Mouse (Mus musculus) hindbrain, embryonic 10.5 days (tissue): ENCODE data around the gene Dph1. TPM values are rescaled to one million over a fixed set of nuclear protein-coding genes. Genes with fewer than 3 reads are reported as not detected.
A peak's percentile ranks its signal among the peaks of the same experiment; 100 is the strongest.

Source experiments
- DNase-seq: peaks from one replicate; pipeline ENCODE4 v3.0.0-alpha.2; 2017; ENCODE audit warnings: low spot score
- H3K27ac ChIP-seq: fragments of 300-500 bp; sonication (generic); 2 replicates; pipeline ENCODE4 v1.5.1; 2016; ENCODE audit warnings: mild to moderate bottlenecking, moderate library complexity
- H3K27me3 ChIP-seq: fragments of 300-500 bp; sonication (generic); 2 replicates; pipeline ENCODE4 v1.6.1; 2016; ENCODE audit warnings: mild to moderate bottlenecking; ENCODE audit not compliant: poor library complexity, insufficient read depth, severe bottlenecking
- H3K36me3 ChIP-seq: fragments of 300-500 bp; sonication (generic); 2 replicates; pipeline ENCODE4 v1.6.1; 2016; ENCODE audit warnings: mild to moderate bottlenecking, moderate library complexity
- H3K4me1 ChIP-seq: fragments of 300-500 bp; sonication (generic); replicated peaks from 2 replicates; pipeline ENCODE4 v1.6.1; 2016; ENCODE audit warnings: mild to moderate bottlenecking
- H3K4me3 ChIP-seq: fragments of 300-500 bp; sonication (generic); 2 replicates; pipeline ENCODE4 v1.5.1; 2016; ENCODE audit warnings: mild to moderate bottlenecking, moderate library complexity
- H3K9me3 ChIP-seq: fragments of 300-500 bp; sonication (generic); 2 replicates; pipeline ENCODE4 v1.6.1; 2016; ENCODE audit warnings: mild to moderate bottlenecking, moderate library complexity
- WGBS: fragments of 180-500 bp; shearing (Covaris S2); methylation state at CpG from one replicate; pipeline ENCODE4 v1.1.7; 2016; 5-methylcytosine and 5-hydroxymethylcytosine counted together
- polyA plus RNA-seq: library from polyadenylated mRNA; unstranded; fragments of >200 nt; fragmentation: Nextera tagmentation; extraction: Ambion mirVana; gene quantifications from 2 replicates; pipeline ENCODE4 v1.2.1, GENCODE M21; 2016

Dph1 gene
- polyA plus RNA-seq, 1 experiment from 2014 or later: 23.2 TPM

DNA sequence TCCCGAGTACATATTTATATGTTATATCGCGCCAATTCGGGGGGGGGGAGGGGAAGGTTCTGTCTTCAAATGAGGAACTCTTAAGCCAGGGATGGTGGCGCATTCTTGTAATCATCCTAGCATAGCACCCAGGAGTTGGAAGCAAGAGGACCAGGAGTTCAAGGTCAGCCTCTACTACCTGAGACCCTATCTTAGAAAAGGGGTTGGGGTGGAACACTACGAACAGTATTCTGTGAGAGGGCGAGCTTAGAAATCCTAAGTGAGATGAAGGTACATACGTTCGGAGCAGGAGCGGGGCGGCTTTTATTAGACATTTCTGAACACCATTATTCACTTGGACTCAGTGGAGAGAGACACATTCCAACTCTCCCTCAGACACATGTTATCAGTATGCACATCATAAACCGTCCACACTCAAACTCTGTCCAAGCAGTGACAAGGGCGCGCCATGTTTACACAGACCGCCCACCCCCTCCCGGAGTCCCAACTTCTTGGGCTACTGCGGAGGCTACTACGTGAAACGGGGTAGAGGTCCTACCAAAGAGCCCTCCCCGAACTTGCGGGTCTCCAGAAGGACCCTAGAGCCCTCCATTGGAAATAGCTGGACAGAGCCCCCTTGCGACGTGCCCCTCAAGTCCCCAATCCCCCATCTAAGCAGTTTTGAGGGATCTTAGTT lies 21.5 kb downstream of the Dph1 start, which contains the start of gene Hic1:
Gene Hic1 (minus strand): TSS at position 115 of the 676 bp plus-strand sequence.
- Histone ChIP-seq H3K4me3 (peak within 1 kb of the TSS; percentile 57), H3K27ac (peak within 1 kb of the TSS; percentile 76), H3K4me1 (peaks cover 92% of the 10 kb centered on the region), H3K9me3 (no peaks in the 10 kb centered on the region), H3K27me3 (peaks cover 93% of the 10 kb centered on the region), H3K36me3 (no peaks in the 10 kb centered on the region)
- DNase-seq: no peak
- 8% methylated on average over 23 of the region's 23 CpGs for WGBS

- Histone ChIP-seq H3K4me3 (peak overlapping the region; percentile 57), H3K4me1 (peaks cover 86% of the 10 kb centered on the region), H3K27ac (peak overlapping the region; percentile 76), H3K9me3 (no peaks in the 10 kb centered on the region), H3K27me3 (peaks cover 96% of the 10 kb centered on the region), H3K36me3 (peaks cover 5% of the 10 kb centered on the region; the same call in 1 of the 2 replicates)
- DNase-seq: peak; percentile 84
- WGBS: under 1% methylated on average over 83 of the region's 83 CpGs
Observed at GRCm38 (mm10) chr11:75168590-75169361, 22.3 kb downstream of the Dph1 start.

- no peak for DNase-seq
- H3K9me3 ChIP-seq: no peaks in the 10 kb centered on the region
- peaks cover 13% of the 10 kb centered on the region for H3K36me3 ChIP-seq
- WGBS: 2% methylated on average over 58 of the region's 63 CpGs
- H3K27ac ChIP-seq: peak overlapping the region; percentile 76
- peak overlapping the region; percentile 57 for H3K4me3 ChIP-seq
- H3K27me3 ChIP-seq: peaks cover 100% of the 10 kb centered on the region
- peaks cover 81% of the 10 kb centered on the region for H3K4me1 ChIP-seq
Observed at GRCm38 (mm10) chr11:75167643-75168589, 23.1 kb downstream of the Dph1 start.

DNA sequence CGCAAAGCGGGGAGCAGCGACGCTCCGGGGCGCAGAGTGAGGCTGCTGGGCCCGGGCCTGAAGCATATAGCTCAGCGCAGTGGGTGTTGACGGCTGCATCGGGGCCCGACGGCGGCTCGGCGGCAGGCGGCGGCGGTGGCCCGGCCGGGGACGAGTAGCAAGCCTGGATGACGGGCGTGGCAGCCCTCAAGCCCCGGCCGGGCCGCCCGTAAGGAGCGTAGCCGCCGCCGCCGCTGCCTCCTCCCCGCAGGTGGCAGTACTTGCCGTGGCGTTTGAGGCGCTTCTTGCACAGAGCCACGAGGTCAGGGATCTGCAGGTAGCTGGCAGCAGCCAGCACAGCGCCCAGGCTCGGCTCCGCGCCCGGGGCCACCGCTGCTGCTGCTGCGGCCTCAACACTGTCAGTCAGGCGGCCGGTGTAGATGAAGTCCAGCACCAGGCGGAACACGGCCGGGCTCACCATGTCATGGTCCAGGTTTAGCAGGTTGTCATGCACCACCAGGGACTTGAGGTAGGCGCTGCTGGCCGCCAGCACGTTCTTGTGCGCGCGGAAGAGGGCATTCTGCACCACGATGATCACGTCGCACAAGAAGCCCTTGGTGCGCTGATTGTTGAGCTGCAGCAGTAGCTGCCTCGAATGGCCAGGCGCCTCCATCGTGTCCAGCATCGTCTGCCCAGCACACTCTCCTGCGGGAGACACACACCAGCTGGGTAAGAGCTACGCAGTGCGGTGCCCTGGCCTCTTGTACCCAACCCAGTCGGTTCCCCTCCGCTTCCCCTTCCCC lies 24.0 kb downstream of the Dph1 start:
- WGBS: 2% methylated on average over 68 of the region's 68 CpGs
- Histone ChIP-seq H3K4me1 (peaks cover 73% of the 10 kb centered on the region), H3K9me3 (no peaks in the 10 kb centered on the region), H3K36me3 (peaks cover 22% of the 10 kb centered on the region), H3K27me3 (peaks cover 98% of the 10 kb centered on the region), H3K27ac (no peak overlapping the region), H3K4me3 (peak overlapping the region; percentile 57)
- DNase-seq: peak; percentile 59

GRCm38 (mm10) chr11:75166193-75166842 lies 24.7 kb downstream of the Dph1 start:
- no peak overlapping the region for H3K27ac ChIP-seq
- no peak for DNase-seq
- peaks cover 91% of the 10 kb centered on the region for H3K27me3 ChIP-seq
- peaks cover 65% of the 10 kb centered on the region for H3K4me1 ChIP-seq
- H3K9me3 ChIP-seq: no peaks in the 10 kb centered on the region
- peak overlapping the region; percentile 57 for H3K4me3 ChIP-seq
- WGBS: 5% methylated on average over 55 of the region's 55 CpGs
- peaks cover 28% of the 10 kb centered on the region for H3K36me3 ChIP-seq

DNA sequence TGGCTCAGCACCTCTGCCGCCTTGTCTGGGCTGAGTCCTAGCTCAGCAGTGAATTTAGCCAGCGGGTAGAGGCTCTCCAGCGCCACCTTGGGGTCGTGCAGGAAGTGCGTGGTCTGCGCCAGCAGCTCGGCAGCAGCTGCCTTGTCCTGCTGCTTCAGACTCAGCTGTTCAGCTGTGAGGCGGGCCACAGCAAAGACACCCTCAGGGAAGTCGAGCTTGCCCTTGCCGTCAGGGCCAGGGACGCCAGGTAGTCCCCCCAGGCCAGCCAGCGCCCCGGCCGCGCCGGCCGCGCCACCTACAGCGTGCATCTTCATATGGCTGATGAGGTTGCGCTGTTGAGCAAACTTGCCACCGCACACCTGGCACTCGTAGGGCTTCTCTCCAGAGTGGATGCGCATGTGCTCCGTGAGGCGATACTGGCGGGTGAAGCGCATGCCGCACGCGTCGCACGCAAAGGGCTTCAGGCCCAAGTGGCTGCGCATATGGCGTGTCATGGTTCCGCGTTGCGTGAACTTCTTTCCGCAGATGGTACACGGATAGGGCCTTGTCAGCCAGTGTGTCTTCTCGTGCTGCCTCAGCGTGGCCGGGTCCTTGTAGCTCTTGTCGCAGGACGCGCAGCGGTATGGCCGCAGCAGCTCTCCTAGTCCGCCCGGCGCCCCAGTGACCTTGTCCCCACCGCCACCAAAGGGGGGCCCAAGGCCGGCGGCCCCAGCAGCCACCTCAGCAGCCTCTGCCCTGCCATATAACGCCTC lies 25.4 kb downstream of the Dph1 start:
- Histone ChIP-seq H3K9me3 (no peaks in the 10 kb centered on the region), H3K4me3 (peak overlapping the region; percentile 57), H3K36me3 (peaks cover 34% of the 10 kb centered on the region), H3K27me3 (peaks cover 84% of the 10 kb centered on the region), H3K4me1 (peaks cover 62% of the 10 kb centered on the region), H3K27ac (peak overlapping the region; percentile 23; the same call in 1 of the 2 replicates)
- WGBS: 4% methylated on average over 54 of the region's 54 CpGs
- peak; percentile 67 for DNase-seq

DNA sequence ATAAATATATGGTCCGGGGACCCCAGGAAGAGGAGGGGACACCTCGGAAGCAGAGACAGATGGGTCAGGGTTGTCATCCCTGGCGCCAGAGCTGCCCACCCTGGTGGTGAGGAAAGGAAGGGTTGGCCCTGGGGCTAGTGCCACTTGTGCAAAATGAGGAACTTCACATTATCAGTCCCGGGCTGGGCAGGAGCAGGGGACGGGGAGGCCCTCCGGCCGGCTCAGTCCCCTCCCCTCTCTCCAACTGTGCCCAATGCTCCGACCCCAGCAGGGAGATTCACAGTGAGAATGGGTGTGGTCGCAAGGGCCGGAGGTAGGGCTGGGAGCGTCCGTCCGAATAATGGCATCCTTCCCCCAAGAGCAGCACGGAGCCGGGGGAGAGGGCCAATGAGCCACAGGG lies 26.3 kb downstream of the Dph1 start:
- no peak for DNase-seq
- Histone ChIP-seq H3K9me3 (no peaks in the 10 kb centered on the region), H3K27ac (no peak overlapping the region), H3K4me3 (no peak overlapping the region), H3K4me1 (peaks cover 53% of the 10 kb centered on the region), H3K36me3 (peaks cover 43% of the 10 kb centered on the region), H3K27me3 (peaks cover 75% of the 10 kb centered on the region)
- WGBS: 13% methylated on average over 15 of the region's 15 CpGs

DNA sequence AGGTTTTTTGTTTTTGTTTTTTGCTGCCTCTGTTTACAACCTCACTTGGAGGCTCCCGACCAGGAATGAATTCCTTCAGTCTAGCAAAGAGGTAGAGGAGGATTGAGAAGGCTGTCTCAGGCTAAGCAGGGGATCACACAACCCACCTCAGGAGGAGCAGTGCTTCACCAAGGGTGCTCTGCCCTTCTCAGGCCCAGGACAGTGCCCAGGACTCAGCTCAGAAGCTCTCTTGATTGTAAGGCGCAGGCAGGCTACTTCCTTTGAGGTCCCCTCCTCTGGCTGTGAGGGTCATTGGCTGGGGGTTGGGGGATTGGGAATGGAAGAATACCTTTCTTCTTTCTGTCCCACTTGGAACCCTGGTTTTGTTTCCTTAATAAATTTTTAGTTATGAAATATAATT lies 27.0 kb downstream of the Dph1 start:
- 72% methylated on average over 2 of the region's 2 CpGs for WGBS
- no peaks in the 10 kb centered on the region for H3K9me3 ChIP-seq
- peaks cover 50% of the 10 kb centered on the region for H3K36me3 ChIP-seq
- H3K27me3 ChIP-seq: peaks cover 68% of the 10 kb centered on the region
- peaks cover 47% of the 10 kb centered on the region for H3K4me1 ChIP-seq
- H3K4me3 ChIP-seq: no peak overlapping the region
- no peak overlapping the region for H3K27ac ChIP-seq
- DNase-seq: no peak

DNA sequence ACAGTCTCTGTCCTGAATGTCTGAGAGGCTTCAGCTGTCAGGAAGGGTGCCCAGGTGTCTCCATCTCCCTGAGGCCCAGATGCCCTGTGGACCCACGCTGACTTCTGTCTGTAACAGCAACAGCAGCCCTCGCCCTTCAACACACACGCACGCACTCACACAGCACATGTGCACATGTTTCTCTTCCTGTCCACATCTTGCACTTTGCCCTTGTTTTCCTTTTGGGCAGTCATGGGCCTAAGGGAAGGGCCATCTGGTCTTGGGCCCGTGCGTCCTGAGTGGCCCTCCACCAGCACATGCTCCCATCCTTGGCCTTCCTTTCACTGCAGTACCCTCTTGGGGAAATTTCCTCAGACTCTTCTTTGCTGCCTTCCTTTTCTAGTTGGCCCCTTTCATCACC lies 27.7 kb downstream of the Dph1 start:
- peaks cover 43% of the 10 kb centered on the region for H3K4me1 ChIP-seq
- peaks cover 62% of the 10 kb centered on the region for H3K27me3 ChIP-seq
- no peak overlapping the region for H3K27ac ChIP-seq
- no peaks in the 10 kb centered on the region for H3K9me3 ChIP-seq
- peaks cover 57% of the 10 kb centered on the region for H3K36me3 ChIP-seq
- DNase-seq: no peak
- no peak overlapping the region for H3K4me3 ChIP-seq
- 92% methylated on average over 6 of the region's 6 CpGs for WGBS

GRCm38 (mm10) chr11:75162591-75163080 lies 28.4 kb downstream of the Dph1 start:
- H3K4me1 ChIP-seq: peaks cover 43% of the 10 kb centered on the region
- H3K9me3 ChIP-seq: no peaks in the 10 kb centered on the region
- no peak for DNase-seq
- H3K4me3 ChIP-seq: no peak overlapping the region
- peaks cover 64% of the 10 kb centered on the region for H3K36me3 ChIP-seq
- peaks cover 54% of the 10 kb centered on the region for H3K27me3 ChIP-seq
- 93% methylated on average over 12 of the region's 12 CpGs for WGBS
- no peak overlapping the region for H3K27ac ChIP-seq

DNA sequence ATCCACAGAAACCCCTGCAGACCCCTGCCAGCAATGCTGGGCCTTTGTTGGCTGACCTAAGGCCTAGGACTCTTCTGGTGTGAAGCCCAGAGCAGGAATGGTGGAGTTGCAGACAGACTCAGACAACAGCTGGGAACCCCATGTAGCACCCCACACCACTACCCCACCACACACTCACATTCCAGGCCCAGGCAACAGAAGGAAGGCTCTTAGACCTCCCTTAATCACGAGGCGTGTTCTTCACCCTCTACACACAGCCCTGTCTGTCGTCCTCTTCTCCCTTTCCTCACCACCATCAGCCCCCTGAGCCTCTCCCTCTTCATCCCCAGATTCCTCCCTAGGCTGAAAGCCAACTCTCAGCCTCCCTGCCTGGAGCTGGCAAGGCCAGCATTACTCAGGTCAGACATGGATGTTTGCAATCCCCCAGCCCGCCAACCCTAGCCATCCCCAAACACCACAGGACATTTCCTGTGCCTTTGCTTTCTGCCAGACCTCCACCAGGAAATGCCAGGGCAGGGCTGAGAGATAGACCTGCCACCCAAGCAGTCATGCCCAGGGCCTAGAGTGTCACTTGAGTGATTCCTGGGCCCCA lies 29.5 kb downstream of the Dph1 start:
- Histone ChIP-seq H3K36me3 (peaks cover 75% of the 10 kb centered on the region), H3K27me3 (peaks cover 43% of the 10 kb centered on the region), H3K9me3 (no peaks in the 10 kb centered on the region), H3K4me3 (no peak overlapping the region), H3K27ac (no peak overlapping the region), H3K4me1 (peaks cover 43% of the 10 kb centered on the region)
- 83% methylated on average over 4 of the region's 4 CpGs for WGBS
- no peak for DNase-seq
